Mouse (Mus musculus) bone marrow macrophage, adult 2 months (primary cell): ENCODE results near the gene Ubb. TPM values are rescaled to one million over a fixed set of nuclear protein-coding genes. Genes with fewer than 3 reads are reported as not detected.
"Not testable (repeated sequence)": the region's sequence is repeated elsewhere in the genome, so short reads cannot be mapped to it uniquely, and the experiment has no call there.

Source experiments
- H3K27ac ChIP-seq: 2 replicates; pipeline ENCODE4 v1.5.1; 2012; ENCODE audit warnings: low read depth, low read length; ENCODE audit not compliant: insufficient read depth
- H3K4me1 ChIP-seq: 2 replicates; pipeline ENCODE4 v1.6.1; 2012; ENCODE audit warnings: low read length; ENCODE audit not compliant: control insufficient read depth, insufficient read depth
- H3K4me3 ChIP-seq: 2 replicates; pipeline ENCODE4 v1.5.1; 2012; ENCODE audit warnings: mild to moderate bottlenecking, low read length, moderate library complexity; ENCODE audit not compliant: insufficient read depth
- CTCF ChIP-seq: IDR thresholded peaks from 2 replicates; pipeline ENCODE4 v1.5.1; 2012; ENCODE audit warnings: low read depth, mild to moderate bottlenecking, low read length, moderate library complexity
- POLR2A ChIP-seq: IDR thresholded peaks from 2 replicates; pipeline ENCODE4 v1.6.1; 2012; ENCODE audit warnings: mild to moderate bottlenecking, low read depth, low read length, borderline replicate concordance
- polyA plus RNA-seq: library from polyadenylated mRNA; stranded (reverse); fragments of >200 nt; gene quantifications from 2 replicates; pipeline ENCODE4 v1.2.4, GENCODE M21; 2012; ENCODE audit not compliant: missing spikeins, insufficient read depth, insufficient read length

Ubb gene
- polyA plus RNA-seq = 902 and 1,063 TPM in 2 replicates

- no peak for TF ChIP-seq POLR2A
- TF ChIP-seq CTCF = no peak
- Histone ChIP-seq H3K4me3 (peak within 1 kb of the TSS; percentile 79), H3K4me1 (peaks cover 7% of the 10 kb centered on the region), H3K27ac (peak within 1 kb of the TSS; percentile 100)
These were observed at the start of gene Ubb for GRCm38 (mm10) chr11:62550727-62551225. Gene Ubb (plus strand): TSS chr11:62551171.

GRCm38 (mm10) chr11:62507683-62508082 lies 43.3 kb upstream of the Ubb start:
- no peaks in the 10 kb centered on the region for H3K4me1 ChIP-seq
- H3K4me3 ChIP-seq = no peak overlapping the region
- no peak for TF ChIP-seq POLR2A
- no peak for TF ChIP-seq CTCF
- H3K27ac ChIP-seq = no peak overlapping the region

GRCm38 (mm10) chr11:62508365-62508764 lies 42.6 kb upstream of the Ubb start:
- H3K4me3 ChIP-seq, H3K27ac ChIP-seq: not testable (repeated sequence)

GRCm38 (mm10) chr11:62508816-62509215 lies 42.2 kb upstream of the Ubb start:
- not testable (repeated sequence) for H3K4me3 ChIP-seq, H3K4me1 ChIP-seq, H3K27ac ChIP-seq

More at GRCm38 (mm10) chr11:62508365-62508764, 42.6 kb upstream of the Ubb start:
- H3K4me1 ChIP-seq = not testable (repeated sequence)

GRCm38 (mm10) chr11:62509571-62509970 lies 41.4 kb upstream of the Ubb start:
- no peak for TF ChIP-seq CTCF
- no peak for TF ChIP-seq POLR2A
- Histone ChIP-seq H3K4me3 (no peak overlapping the region), H3K27ac (no peak overlapping the region), H3K4me1 (no peaks in the 10 kb centered on the region)

- H3K4me3 ChIP-seq = no peak overlapping the region
- H3K27ac ChIP-seq = no peak overlapping the region
- no peak for TF ChIP-seq CTCF
- TF ChIP-seq POLR2A = no peak
- H3K4me1 ChIP-seq = no peaks in the 10 kb centered on the region
These were observed 40.0 kb upstream of the Ubb start for GRCm38 (mm10) chr11:62510956-62511355.

GRCm38 (mm10) chr11:62511444-62512202 lies 39.3 kb upstream of the Ubb start:
- Histone ChIP-seq H3K4me3 (no peak overlapping the region), H3K27ac (no peak overlapping the region), H3K4me1 (no peaks in the 10 kb centered on the region)
- TF ChIP-seq CTCF (no peak), POLR2A (no peak)

GRCm38 (mm10) chr11:62512529-62513080 lies 38.4 kb upstream of the Ubb start:
- no peaks in the 10 kb centered on the region for H3K4me1 ChIP-seq
- H3K4me3 ChIP-seq = no peak overlapping the region
- TF ChIP-seq POLR2A (no peak), CTCF (no peak)
- no peak overlapping the region for H3K27ac ChIP-seq

GRCm38 (mm10) chr11:62513311-62513710 lies 37.7 kb upstream of the Ubb start:
- Histone ChIP-seq H3K4me3 (no peak overlapping the region), H3K27ac (no peak overlapping the region), H3K4me1 (no peaks in the 10 kb centered on the region)
- TF ChIP-seq CTCF = no peak
- no peak for TF ChIP-seq POLR2A

GRCm38 (mm10) chr11:62518991-62519390 lies 32.0 kb upstream of the Ubb start:
- Histone ChIP-seq H3K27ac (no peak overlapping the region), H3K4me1 (no peaks in the 10 kb centered on the region), H3K4me3 (no peak overlapping the region)
- TF ChIP-seq CTCF (no peak), POLR2A (no peak)

- no peaks in the 10 kb centered on the region for H3K4me1 ChIP-seq
- TF ChIP-seq POLR2A (no peak), CTCF (no peak)
- no peak overlapping the region for H3K4me3 ChIP-seq
- no peak overlapping the region for H3K27ac ChIP-seq
These were observed 28.7 kb upstream of the Ubb start for GRCm38 (mm10) chr11:62522283-62522682.
